Mouse (Mus musculus) CH12.LX (cell line): Measurements from ENCODE around the gene Tnfsf18.

Experiments used
- CHD1 ChIP-seq: IDR thresholded peaks from 2 replicates; pipeline ENCODE4 v1.6.1; 2012; ENCODE audit warnings: low read depth, low read length, improper control_type of control experiment, inconsistent platforms
- CTCF ChIP-seq, 2 experiments: IDR thresholded peaks in 1 of 2; conservative IDR thresholded peaks in 1 of 2; 2 replicates each; pipeline ENCODE4 v1.5.1; 2011 to 2012; ENCODE audit warnings: low read depth in 2 of 2, low read length in 2 of 2, improper control_type of control experiment in 1 of 2, inconsistent platforms in 1 of 2, mild to moderate bottlenecking in 1 of 2, moderate library complexity in 1 of 2
- E2F4 ChIP-seq: IDR thresholded peaks from 2 replicates; pipeline ENCODE4 v1.6.1; 2011; ENCODE audit warnings: low read depth, low read length, improper control_type of control experiment; ENCODE audit not compliant: insufficient replicate concordance
- EP300 ChIP-seq: IDR thresholded peaks from 2 replicates; pipeline ENCODE4 v1.6.1; 2011; ENCODE audit warnings: low read length, improper control_type of control experiment
- HCFC1 ChIP-seq: IDR thresholded peaks from 2 replicates; pipeline ENCODE4 v1.6.1; 2012; ENCODE audit warnings: low read depth, mild to moderate bottlenecking, inconsistent platforms, low read length, improper control_type of control experiment
- MEF2A ChIP-seq: IDR thresholded peaks from 2 replicates; pipeline ENCODE4 v1.6.1; 2014; ENCODE audit warnings: low read depth, mild to moderate bottlenecking, inconsistent platforms, low read length, improper control_type of control experiment, borderline replicate concordance
- NELFE ChIP-seq: IDR thresholded peaks from 2 replicates; pipeline ENCODE4 v1.6.1; 2011; ENCODE audit warnings: low read depth, low read length, improper control_type of control experiment
- POLR2A ChIP-seq: IDR thresholded peaks from 2 replicates; pipeline ENCODE4 v1.6.1; 2011; ENCODE audit warnings: low read depth, mild to moderate bottlenecking, improper control_type of control experiment, low read length
- SIN3A ChIP-seq: IDR thresholded peaks from 2 replicates; pipeline ENCODE4 v1.6.1; 2012; ENCODE audit warnings: low read length, improper control_type of control experiment, inconsistent platforms
- TCF12 ChIP-seq: IDR thresholded peaks from 2 replicates; pipeline ENCODE4 v1.6.1; 2014; ENCODE audit warnings: low read depth, mild to moderate bottlenecking, inconsistent platforms, low read length, improper control_type of control experiment
- USF1 ChIP-seq: IDR thresholded peaks from 2 replicates; pipeline ENCODE4 v1.6.1; 2014; ENCODE audit warnings: low read depth, mild to moderate bottlenecking, inconsistent platforms, low read length, improper control_type of control experiment
- ZKSCAN1 ChIP-seq: IDR thresholded peaks from 2 replicates; pipeline ENCODE4 v1.6.1; 2012; ENCODE audit warnings: low read depth, inconsistent platforms, low read length, improper control_type of control experiment, borderline replicate concordance
- ZNF384 ChIP-seq: IDR thresholded peaks from 2 replicates; pipeline ENCODE4 v1.6.1; 2012; ENCODE audit warnings: low read depth, low read length, improper control_type of control experiment, inconsistent platforms

- no peak for TF ChIP-seq POLR2A
- TF ChIP-seq USF1: no peak
- no peak for TF ChIP-seq HCFC1
- TF ChIP-seq ZKSCAN1: no peak
- TF ChIP-seq CTCF (conservative IDR thresholded peaks at IDR 0.05 in 1 of 2, IDR thresholded peaks at IDR 0.05 in 1 of 2; ENCODE audit: low read depth in 2 of 2, low read length in 2 of 2): no peak
- TF ChIP-seq E2F4: no peak
- TF ChIP-seq TCF12: no peak
- no peak for TF ChIP-seq EP300
- no peak for TF ChIP-seq CHD1
- TF ChIP-seq NELFE: no peak
- TF ChIP-seq ZNF384: no peak
- TF ChIP-seq MEF2A: no peak
- TF ChIP-seq SIN3A: no peak
Observed at GRCm38 (mm10) chr1:161494343-161494742, at the start of gene Tnfsf18.
